Mouse (Mus musculus): Measurements from ENCODE around the gene Aspn.

GRCm38 (mm10) chr13:49571418-49571817, 27.2 kb downstream of the Aspn start:
- TF ChIP-seq EP300 (IDR thresholded peaks at IDR 0.05; ENCODE audit: insufficient read depth, low read depth, low read length) (no peak), CTCF (IDR thresholded peaks at IDR 0.05; ENCODE audit: low read depth, low read length) (no peak)
